ENCODE assay signal across 20 mouse cellular contexts in the genomic region with DNA sequence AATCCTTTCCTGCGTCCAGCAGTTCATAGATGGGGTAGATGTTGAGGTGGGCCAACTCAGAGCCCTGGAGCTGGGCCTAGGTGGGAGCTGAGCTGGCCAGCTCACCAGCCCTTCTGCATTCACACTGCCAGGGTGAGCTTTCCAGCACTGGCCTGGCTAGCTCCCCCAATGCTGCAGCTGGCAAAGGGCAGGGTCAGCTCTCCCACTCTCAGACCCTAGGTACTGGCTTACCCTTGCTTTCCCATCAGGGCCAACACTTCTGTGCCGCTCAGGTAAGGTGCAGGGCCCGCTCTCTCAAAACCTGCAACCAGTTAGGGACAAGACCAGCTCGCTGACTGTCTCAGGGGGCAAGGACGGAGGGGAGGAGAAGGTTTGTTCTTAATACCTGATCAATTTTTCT. TPM values are rescaled to one million over a fixed set of nuclear protein-coding genes. Genes with fewer than 3 reads are reported as not detected.
DNase-seq lines count a peak whose midpoint lies in the region; ATAC-seq lines count a peak whose summit lies in the region.
"Had no signal": no experiment of that assay in that cellular context is flagged by ENCODE, and none has a peak within 500 bp of the region (broad histone marks: within the 10 kb centered on the region; RNA-seq: fewer than 3 reads in every experiment).

No protein-coding gene starts in this region.

- no peaks in the 10 kb centered on the region; the same call in 1 of the 2 replicates for H3K27me3 ChIP-seq in heart, embryonic 12.5 days (replicated peaks)
- H3K27me3 ChIP-seq in limb, embryonic 10.5 days (ENCODE audit: low read depth, poor library complexity, severe bottlenecking), result no peaks in the 10 kb centered on the region
- H3K27me3 ChIP-seq: CH12.LX had no signal

- H3K27ac ChIP-seq in heart, embryonic 12.5 days (ENCODE audit: poor library complexity, severe bottlenecking), result no peak overlapping the region
- no peak overlapping the region for H3K27ac ChIP-seq in limb, embryonic 10.5 days

- DNase-seq in heart, adult 11 months, result peak; percentile 87
- DNase-seq in limb, embryonic 10.5 days (ENCODE audit: low spot score), result peak; percentile 28
- no peak for DNase-seq in thymus, postnatal 14 days
- DNase-seq: adrenal gland, adult 2 months; adrenal gland, adult 8-10 months; adrenal gland, postnatal 10 days; adrenal gland, postnatal 14 days; adrenal gland, postnatal 25 days; adrenal gland, postnatal 36 days; B cell, adult 2 months; cerebellum, adult 11 months; cerebellum, adult 11-12 months; cerebellum, adult 18-20 months had no signal

- H3K4me2 ChIP-seq in heart, embryonic 12.5 days, result no peak overlapping the region

- ATAC-seq in heart, embryonic 12.5 days (ENCODE audit: insufficient number of reproducible peaks, low FRiP score), result no peak
- ATAC-seq: activated CD4-positive, CD25-positive, alpha-beta regulatory T cell, adult 4 months; CD4-positive, CD25-positive, alpha-beta regulatory T cell, adult 4 months; Patski had no signal

- H3K36me3 ChIP-seq in heart, embryonic 12.5 days, result no peaks in the 10 kb centered on the region
- H3K36me3 ChIP-seq in limb, embryonic 10.5 days, result no peaks in the 10 kb centered on the region

- H3K9me3 ChIP-seq in heart, embryonic 12.5 days (replicated peaks), result no peaks in the 10 kb centered on the region
- no peaks in the 10 kb centered on the region for H3K9me3 ChIP-seq in limb, embryonic 10.5 days (replicated peaks)
- H3K9me3 ChIP-seq: G1E had no signal

- WGBS in heart, embryonic 12.5 days, result 87% methylated on average over 5 of the region's 5 CpGs
- WGBS in limb, embryonic 10.5 days, result 91% methylated on average over 5 of the region's 5 CpGs

- H3K4me1 ChIP-seq in heart, embryonic 12.5 days (replicated peaks), result no peaks in the 10 kb centered on the region
- no peaks in the 10 kb centered on the region for H3K4me1 ChIP-seq in limb, embryonic 10.5 days

- no peak overlapping the region for H3K4me3 ChIP-seq in heart, embryonic 12.5 days
- no peak overlapping the region for H3K4me3 ChIP-seq in limb, embryonic 10.5 days

- H3K9ac ChIP-seq in heart, embryonic 12.5 days, result no peak overlapping the region

RNA-seq across cellular contexts. Expression of gene Tnfsf10, which starts 23.9 kb away (rescaled TPM):
- not detected in 2 replicates for polyA plus RNA-seq in heart, embryonic 12.5 days (2016; fragmentation: Nextera tagmentation; extraction: Ambion mirVana)
- not detected in 2 replicates for polyA plus RNA-seq in limb, embryonic 10.5 days (2016; fragmentation: Nextera tagmentation; extraction: Ambion mirVana)
- polyA plus RNA-seq: C2C12 had no signal

RNA-seq across cellular contexts. Expression of gene Ghsr, which starts 30.4 kb away (rescaled TPM):
- not detected in 2 replicates for polyA plus RNA-seq in heart, embryonic 12.5 days (2016; fragmentation: Nextera tagmentation; extraction: Ambion mirVana)
- not detected in 2 replicates for polyA plus RNA-seq in limb, embryonic 10.5 days (2016; fragmentation: Nextera tagmentation; extraction: Ambion mirVana)
- polyA plus RNA-seq: activated CD4-positive, CD25-positive, alpha-beta regulatory T cell, adult 4 months; adrenal gland, adult 2 months; C2C12; CD4-positive, CD25-positive, alpha-beta regulatory T cell, adult 4 months; G1E; Patski had no signal
